Mouse (Mus musculus) heart, embryonic 11.5 days (tissue): ENCODE measurements around the gene Gm47289. TPM values are rescaled to one million over a fixed set of nuclear protein-coding genes. Genes with fewer than 3 reads are reported as not detected.

Source experiments
- ATAC-seq: fragments of 200-750 bp; cut with Nextera tagmentation; replicated peaks from 2 replicates; pipeline ENCODE4 v1.8.0; 2017; ENCODE audit warnings: moderate library complexity; ENCODE audit not compliant: insufficient number of reproducible peaks, low FRiP score, low TSS enrichment
- H3K27ac ChIP-seq: fragments of 300-500 bp; sonication (generic); 2 replicates; pipeline ENCODE4 v1.5.1; 2014; ENCODE audit warnings: mild to moderate bottlenecking, low read depth, low read length
- H3K27me3 ChIP-seq: fragments of 300-500 bp; sonication (generic); 2 replicates; pipeline ENCODE4 v1.6.1; 2014; ENCODE audit warnings: mild to moderate bottlenecking, low read length, mixed read lengths; ENCODE audit not compliant: control insufficient read depth, insufficient read depth
- H3K36me3 ChIP-seq: fragments of 300-500 bp; sonication (generic); 2 replicates; pipeline ENCODE4 v1.6.1; 2014; ENCODE audit warnings: mild to moderate bottlenecking, low read length, moderate library complexity, mixed read lengths; ENCODE audit not compliant: control insufficient read depth, insufficient read depth
- H3K4me1 ChIP-seq: fragments of 300-500 bp; sonication (generic); 2 replicates; pipeline ENCODE4 v1.6.1; 2014; ENCODE audit warnings: low read length; ENCODE audit not compliant: control insufficient read depth, insufficient read depth
- H3K4me2 ChIP-seq: fragments of 300-500 bp; sonication (generic); 2 replicates; pipeline ENCODE4 v1.6.1; 2014; ENCODE audit warnings: mild to moderate bottlenecking, moderate library complexity
- H3K4me3 ChIP-seq: fragments of 300-500 bp; sonication (generic); 2 replicates; pipeline ENCODE4 v1.5.1; 2014; ENCODE audit warnings: low read depth, low read length
- H3K9ac ChIP-seq: fragments of 300-500 bp; sonication (generic); 2 replicates; pipeline ENCODE4 v1.6.1; 2014; ENCODE audit warnings: mild to moderate bottlenecking, low read depth, low read length, moderate library complexity
- H3K9me3 ChIP-seq: fragments of 300-500 bp; sonication (generic); replicated peaks from 2 replicates; pipeline ENCODE4 v1.6.1; 2016; ENCODE audit warnings: low read length; ENCODE audit not compliant: control insufficient read depth
- WGBS: fragments of 180-500 bp; shearing (Covaris S2); extraction: QIAGEN DNeasy Blood & Tissue Kit; methylation state at CpG from one replicate; pipeline ENCODE4 v1.1.7; 2014; ENCODE audit not compliant: insufficient replicate concordance; 5-methylcytosine and 5-hydroxymethylcytosine counted together
- polyA plus RNA-seq: library from polyadenylated mRNA; unstranded; fragments of >200 nt; fragmentation: Nextera tagmentation; extraction: Ambion mirVana; gene quantifications from 2 replicates; pipeline ENCODE4 v1.2.1, GENCODE M21; 2014

Gm47289 gene
- polyA plus RNA-seq, 1 experiment from 2014 or later, result not detected

DNA sequence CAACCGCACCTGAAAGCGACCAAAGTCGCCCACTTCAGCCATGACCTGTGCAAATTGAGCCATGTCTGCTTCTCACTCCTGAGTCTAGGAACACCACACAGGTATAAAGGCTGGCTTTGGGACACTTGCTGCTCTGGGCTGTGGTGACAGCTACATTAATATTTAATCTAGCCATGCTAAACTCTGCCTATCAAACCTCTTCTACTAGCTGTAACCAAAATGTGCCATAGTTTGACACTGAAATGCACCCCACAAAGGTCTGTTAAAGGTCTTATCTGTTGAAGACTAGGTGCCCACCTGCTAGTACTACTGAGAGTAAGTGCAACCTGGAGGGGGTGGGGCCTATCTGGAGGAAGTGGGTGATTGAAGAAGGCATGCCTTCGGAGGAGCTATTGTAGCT, 50.0 kb downstream of the Gm47289 start, which contains the start of gene Slc22a13:
Gene Slc22a13 (minus strand): TSS at position 101 of the 400 bp plus-strand sequence.
- no peaks in the 10 kb centered on the region for H3K36me3 ChIP-seq
- no peak within 1 kb of the TSS for H3K27ac ChIP-seq
- no peak for ATAC-seq
- 85% methylated on average over 4 of the region's 4 CpGs for WGBS
- no peak within 1 kb of the TSS for H3K9ac ChIP-seq
- no peaks in the 10 kb centered on the region for H3K27me3 ChIP-seq
- peaks cover 2% of the 10 kb centered on the region; the same call in 1 of the 2 replicates for H3K9me3 ChIP-seq
- H3K4me3 ChIP-seq, result no peak within 1 kb of the TSS
- H3K4me2 ChIP-seq, result no peak within 1 kb of the TSS
- H3K4me1 ChIP-seq, result no peaks in the 10 kb centered on the region

Other genes starting within 250 kb of the Gm47289 start
- 8.5 and 10.5 TPM in 2 replicates for gene Ctdspl, start 232.7 kb upstream of the Gm47289 start, polyA plus RNA-seq
- 12.3 and 13.5 TPM in 2 replicates for gene Vill, start 106.4 kb upstream of the Gm47289 start, polyA plus RNA-seq
- 18.0 and 18.2 TPM in 2 replicates for gene Plcd1, start 65.7 kb upstream of the Gm47289 start, polyA plus RNA-seq
- 0.31 and 0.56 TPM in 2 replicates for gene Dlec1, start 56.7 kb upstream of the Gm47289 start, polyA plus RNA-seq
- gene Acaa1b, start 2.1 kb upstream of the Gm47289 start, polyA plus RNA-seq, result 0.50 TPM in 1 of 2 replicates, not detected in the other
- gene Slc22a13, start 49.9 kb downstream of the Gm47289 start, polyA plus RNA-seq, result not detected in 2 replicates
- 9.9 and 11.9 TPM in 2 replicates for gene Oxsr1, start 163.3 kb downstream of the Gm47289 start, polyA plus RNA-seq
- 72.5 and 81.2 TPM in 2 replicates for gene Acaa1a, start 180.5 kb downstream of the Gm47289 start, polyA plus RNA-seq
- 12.5 and 13.3 TPM in 2 replicates for gene Myd88, start 182.2 kb downstream of the Gm47289 start, polyA plus RNA-seq
- gene Xylb, start 198.2 kb downstream of the Gm47289 start, polyA plus RNA-seq, result 2.2 and 2.4 TPM in 2 replicates
- gene Slc22a14, start 206.4 kb downstream of the Gm47289 start, polyA plus RNA-seq, result not detected in 2 replicates
- 26.9 and 29.1 TPM in 2 replicates for gene Acvr2b, start 243.0 kb downstream of the Gm47289 start, polyA plus RNA-seq